Mouse (Mus musculus) megakaryocyte, adult 5-6 weeks (primary cell): Measurements from ENCODE around the gene Pds5b. TPM values are rescaled to one million over a fixed set of nuclear protein-coding genes. Genes with fewer than 3 reads are reported as not detected.
"Not testable (repeated sequence)": the region's sequence is repeated elsewhere in the genome, so short reads cannot be mapped to it uniquely, and the experiment has no call there.

ENCODE experiments used
- ATAC-seq: 2 replicates; pipeline ENCODE4 v1.8.0; 2016; ENCODE audit warnings: mild to moderate bottlenecking, inconsistent platforms; ENCODE audit not compliant: poor library complexity, severe bottlenecking
- total RNA-seq, 2 experiments: library from RNA; stranded (forward) in 1 of 2; stranded (reverse) in 1 of 2; fragments of 153-499, 151-499 nt in 1 of 2; fragments of 221-1000, 200-1000 nt in 1 of 2; gene quantifications; 2 replicates each; pipeline versions ENCODE4 v1.2.3 to v1.2.4; 2015 to 2017

Pds5b gene
- total RNA-seq (2015) (45.5 and 46.1 TPM in 2 replicates), total RNA-seq (2017) (27.6 and 31.5 TPM in 2 replicates)

DNA sequence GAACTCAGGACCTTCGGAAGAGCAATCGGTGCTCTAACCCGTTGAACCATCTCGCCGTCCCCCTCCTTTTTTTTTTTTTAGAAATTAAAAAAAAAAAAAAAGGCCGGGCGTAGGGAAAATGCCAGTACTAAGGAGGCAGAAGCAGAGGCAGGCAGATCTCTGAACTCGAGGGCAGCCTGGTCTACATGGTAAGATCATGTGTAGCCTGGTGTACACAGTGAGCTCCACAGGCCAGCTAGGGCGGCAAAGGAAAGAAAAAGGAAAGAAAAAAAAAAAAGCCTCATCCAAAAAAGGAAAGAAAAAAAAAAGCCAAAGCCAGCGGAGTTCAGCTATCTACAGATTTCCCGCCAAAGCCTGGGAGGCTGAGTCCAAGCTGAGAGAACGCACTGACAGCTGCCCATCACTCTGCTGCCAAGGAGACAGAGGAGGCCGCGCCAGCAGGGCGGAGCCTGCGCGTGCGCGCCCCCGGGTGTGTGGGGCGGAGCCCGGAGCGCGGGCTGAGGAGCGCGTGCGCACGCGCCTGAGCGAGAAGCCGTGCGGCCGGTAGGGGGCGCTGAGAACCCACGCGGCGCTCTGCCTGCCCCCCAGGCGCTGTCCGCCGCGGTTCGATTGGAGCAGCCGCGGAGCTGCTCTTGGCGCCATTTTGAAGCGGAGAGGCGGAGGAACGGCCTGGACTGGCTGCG is at the start of gene Pds5b:
Gene Pds5b (plus strand): TSS at position 587 of the 683 bp plus-strand sequence.
- peak; percentile 94 for ATAC-seq

GRCm38 (mm10) chr5:150625528-150625927 is 48.0 kb upstream of the Pds5b start:
- no peak for ATAC-seq

DNA sequence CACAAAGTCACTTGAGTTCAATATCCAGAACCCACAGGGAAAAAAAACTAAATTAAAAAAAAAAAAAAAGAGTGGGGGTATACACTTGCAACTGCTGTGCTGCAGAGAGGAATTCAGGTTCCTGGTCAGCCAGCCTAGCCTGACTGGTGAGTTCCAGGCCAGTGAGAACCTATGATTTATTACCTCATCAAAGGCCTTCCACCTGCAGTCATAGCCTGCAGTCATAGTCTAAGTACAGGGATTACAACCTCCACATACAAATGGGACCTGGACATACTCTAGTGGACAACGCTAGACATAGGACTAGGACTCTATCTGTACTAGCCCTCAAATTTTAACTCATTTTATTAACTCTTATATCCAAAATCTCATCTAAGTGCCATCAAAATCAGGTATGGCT is 44.3 kb upstream of the Pds5b start:
- no peak for ATAC-seq

- ATAC-seq, result no peak
Observed at GRCm38 (mm10) chr5:150629692-150630091, 43.8 kb upstream of the Pds5b start.

DNA sequence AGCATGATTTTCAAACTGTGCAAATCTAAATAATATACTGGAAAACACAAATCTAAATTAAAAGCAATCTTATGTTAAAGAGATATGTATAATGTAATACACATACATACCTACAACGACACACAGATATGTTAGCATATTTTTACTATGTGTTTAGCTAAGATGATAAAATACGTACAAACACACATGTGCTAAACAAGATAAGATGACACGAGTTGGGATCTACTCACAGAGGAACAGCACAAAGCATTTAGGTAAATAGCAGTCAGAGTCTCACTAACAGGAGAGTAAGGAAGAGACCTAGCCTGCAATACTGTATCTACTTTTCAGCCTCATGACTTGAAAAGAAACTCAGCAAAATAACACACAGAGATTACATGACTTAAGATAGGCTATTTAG is 32.1 kb upstream of the Pds5b start:
- ATAC-seq, result no peak

DNA sequence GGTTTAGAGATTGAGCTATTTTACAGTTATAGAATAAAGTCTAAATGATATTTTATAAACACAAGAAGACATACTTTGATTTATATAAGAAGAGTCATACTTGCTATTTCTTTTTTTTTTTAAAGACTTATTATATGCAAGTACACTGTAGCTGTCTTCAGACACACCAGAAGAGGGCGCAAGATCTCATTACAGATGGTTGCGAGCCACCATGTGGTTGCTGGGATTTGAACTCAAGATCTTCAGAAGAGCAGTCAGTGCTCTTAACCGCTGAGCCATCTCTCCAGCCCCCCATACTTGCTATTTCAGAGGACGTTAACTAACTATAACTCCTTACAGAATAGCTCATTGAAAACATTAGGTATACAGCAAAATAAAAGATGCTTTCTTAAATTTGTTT is 30.1 kb upstream of the Pds5b start:
- not testable (repeated sequence) for ATAC-seq

GRCm38 (mm10) chr5:150644926-150645325 is 28.6 kb upstream of the Pds5b start:
- no peak for ATAC-seq

GRCm38 (mm10) chr5:150652578-150652977 is 21.0 kb upstream of the Pds5b start:
- ATAC-seq, result no peak

- ATAC-seq, result no peak
Observed at GRCm38 (mm10) chr5:150654548-150654947, 19.0 kb upstream of the Pds5b start.

GRCm38 (mm10) chr5:150659425-150659824 is 14.1 kb upstream of the Pds5b start:
- ATAC-seq, result not testable (repeated sequence)

DNA sequence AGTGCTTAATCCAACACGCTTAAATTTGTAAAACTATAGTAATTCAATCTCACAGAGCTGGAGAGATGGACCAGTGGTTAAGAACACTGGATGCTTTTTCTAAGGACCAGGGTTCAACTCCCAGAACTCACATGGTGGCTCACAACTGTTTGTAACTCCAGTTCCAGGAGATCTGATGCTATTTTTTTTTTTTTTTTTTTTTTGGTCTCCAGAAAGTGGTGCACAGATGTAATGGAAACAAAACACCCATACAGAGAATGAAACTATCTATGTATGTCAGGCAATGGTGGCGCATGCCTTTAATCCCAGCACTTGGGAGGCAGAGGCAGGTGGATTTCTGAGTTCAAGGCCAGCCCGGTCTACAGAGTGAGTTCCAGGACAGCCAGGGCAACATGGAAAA is 13.2 kb upstream of the Pds5b start:
- not testable (repeated sequence) for ATAC-seq

DNA sequence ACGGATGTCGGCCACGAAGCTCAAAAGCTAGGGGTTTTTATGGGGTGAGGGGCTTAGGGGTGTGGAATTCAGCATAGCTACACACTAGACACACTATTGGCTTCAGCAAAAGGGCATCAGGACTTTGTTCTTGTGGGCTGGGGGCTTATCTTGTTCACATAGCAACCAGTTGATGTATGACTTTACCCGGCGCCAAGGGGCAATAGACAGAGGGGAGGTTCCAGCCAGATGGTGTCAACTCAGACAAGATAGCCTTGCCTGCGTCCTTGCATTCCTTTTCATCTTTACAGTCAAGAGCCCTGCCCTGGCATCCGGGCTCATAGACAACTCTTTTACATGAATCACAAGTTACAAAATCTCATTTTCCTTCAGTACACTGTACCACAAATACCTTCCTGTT is 9.6 kb upstream of the Pds5b start:
- not testable (repeated sequence) for ATAC-seq

GRCm38 (mm10) chr5:150664794-150665131 is 8.8 kb upstream of the Pds5b start:
- ATAC-seq, result no peak

DNA sequence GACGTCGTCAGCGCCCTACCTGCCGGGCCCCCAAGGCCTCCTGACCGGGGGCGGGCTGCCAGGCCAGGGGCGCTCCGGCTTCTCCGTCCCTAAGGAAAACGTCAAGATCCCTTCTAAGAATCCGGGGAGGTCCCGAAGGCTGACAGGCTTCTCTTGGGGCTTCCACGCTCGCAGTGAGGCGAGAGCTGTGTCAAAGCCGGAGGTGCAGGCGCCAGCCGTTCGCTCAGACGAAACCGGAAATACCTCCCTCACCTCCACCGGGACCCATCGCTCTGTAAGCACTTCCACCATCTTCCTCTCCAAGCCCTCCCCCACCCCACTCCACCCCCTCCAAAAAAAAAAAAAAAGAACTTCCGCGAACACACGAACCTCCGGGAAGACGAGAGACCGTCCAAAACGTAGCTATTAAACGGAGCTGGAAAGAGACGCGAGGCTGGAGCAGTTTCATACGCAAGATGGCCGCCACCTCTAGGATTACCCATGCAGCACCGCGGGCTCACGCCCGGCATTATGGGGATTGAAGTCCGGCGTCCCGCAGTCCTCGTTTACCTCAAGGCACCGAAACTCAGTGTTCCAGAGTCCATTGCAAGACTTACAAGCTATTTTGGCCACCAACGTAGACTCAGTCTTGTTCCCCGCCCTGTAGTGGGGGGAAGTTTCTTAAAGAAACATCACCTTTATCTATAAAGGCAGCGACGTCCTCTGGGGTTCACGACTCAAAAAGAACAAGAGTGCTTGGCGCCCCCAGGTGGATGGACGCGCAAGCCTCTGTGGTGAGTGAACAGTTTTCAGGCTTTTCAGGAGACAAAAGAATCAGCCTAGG is 8.2 kb upstream of the Pds5b start:
- ATAC-seq, result peak; percentile 96

DNA sequence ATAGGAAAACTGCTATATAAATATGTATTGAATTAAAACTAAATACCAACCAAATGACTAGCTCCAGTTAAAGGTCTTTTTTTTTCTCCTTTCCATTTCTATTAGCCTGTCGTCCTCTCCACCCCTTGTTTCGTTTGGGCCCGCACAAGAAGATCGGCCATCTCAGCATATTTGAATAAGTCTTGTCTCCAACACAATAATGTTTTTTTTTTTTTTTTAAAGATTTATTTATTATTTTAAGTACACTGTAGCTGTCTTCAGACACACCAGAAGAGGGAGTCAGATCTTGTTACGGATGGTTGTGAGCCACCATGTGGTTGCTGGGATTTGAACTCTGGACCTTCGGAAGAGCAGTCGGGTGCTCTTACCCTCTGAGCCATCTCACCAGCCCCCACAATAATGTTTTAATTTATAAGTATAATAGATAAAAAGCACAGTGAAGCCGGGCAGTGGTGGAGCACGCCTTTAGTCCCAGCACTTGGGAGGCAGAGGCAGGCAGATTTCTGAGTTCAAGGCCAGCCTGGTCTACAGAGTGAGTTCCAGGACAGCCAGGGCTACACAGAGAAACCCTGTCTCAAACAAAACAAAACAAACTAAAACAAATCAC is 7.3 kb upstream of the Pds5b start, which contains the start of gene N4bp2l2:
Gene N4bp2l2 (minus strand): TSS at position 51 of the 607 bp plus-strand sequence.
- ATAC-seq, result not testable (repeated sequence)

- ATAC-seq, result no peak
Observed at GRCm38 (mm10) chr5:150668731-150669130, 4.8 kb upstream of the Pds5b start.

DNA sequence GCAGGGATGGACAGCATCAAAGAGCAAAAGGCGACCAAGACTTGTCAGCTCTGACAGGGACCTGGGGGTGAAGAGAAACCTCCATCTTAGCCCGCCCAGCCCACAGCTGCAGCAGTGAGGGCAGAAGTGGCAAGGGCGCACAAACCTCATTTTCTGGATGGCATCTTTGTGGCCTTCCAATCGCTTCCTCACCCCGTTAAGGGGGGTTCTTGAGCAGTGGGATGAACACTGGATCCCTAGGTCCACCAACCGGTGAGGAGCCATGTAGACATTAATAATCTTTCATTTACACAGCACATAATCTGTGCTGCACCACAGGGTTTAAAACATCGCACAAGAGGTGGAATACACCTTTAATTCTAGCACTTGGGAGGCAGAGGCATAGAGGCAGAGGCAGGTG is 1.2 kb upstream of the Pds5b start:
- ATAC-seq, result no peak

GRCm38 (mm10) chr5:150673880-150674621 is 512 bp downstream of the Pds5b start:
- ATAC-seq, result peak; percentile 43

- no peak for ATAC-seq
Observed at GRCm38 (mm10) chr5:150674866-150675265, 1.3 kb downstream of the Pds5b start.

GRCm38 (mm10) chr5:150682862-150683261 is 9.3 kb downstream of the Pds5b start:
- ATAC-seq, result not testable (repeated sequence)

DNA sequence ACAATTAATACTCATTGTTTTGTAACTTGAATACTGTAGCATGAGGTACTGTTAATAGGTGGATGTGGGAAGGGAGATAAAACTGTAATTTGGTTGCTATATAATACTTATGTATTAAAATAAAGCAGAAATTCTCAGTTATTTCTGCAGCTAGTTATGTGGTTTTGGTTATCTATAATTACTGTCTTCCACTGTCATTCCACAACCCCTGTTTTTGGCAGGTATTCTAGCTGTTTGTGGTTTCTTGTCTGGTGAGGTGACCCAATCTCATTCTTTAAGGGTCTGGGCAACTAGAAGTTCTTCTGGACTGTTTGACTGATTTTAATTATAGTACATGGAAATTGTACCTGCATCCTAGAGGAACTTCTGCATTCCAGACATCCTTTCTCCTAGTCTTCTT is 17.1 kb downstream of the Pds5b start:
- no peak for ATAC-seq
